Mouse (Mus musculus) G1E (cell line): ENCODE data around the gene Ptcra.

ENCODE experiments used
- CTCF ChIP-seq: IDR thresholded peaks from 2 replicates; pipeline ENCODE4 v1.5.1; 2012; ENCODE audit warnings: low read depth, low read length, inconsistent platforms, mixed read lengths
- GATA1 ChIP-seq: IDR thresholded peaks from 2 replicates; pipeline ENCODE4 v1.6.1; 2012; ENCODE audit warnings: borderline replicate concordance, low read length, inconsistent platforms, mixed read lengths
- TAL1 ChIP-seq: conservative IDR thresholded peaks from 2 replicates; pipeline ENCODE4 v1.6.1; 2012; ENCODE audit warnings: low read depth, low read length, inconsistent platforms, mixed read lengths

DNA sequence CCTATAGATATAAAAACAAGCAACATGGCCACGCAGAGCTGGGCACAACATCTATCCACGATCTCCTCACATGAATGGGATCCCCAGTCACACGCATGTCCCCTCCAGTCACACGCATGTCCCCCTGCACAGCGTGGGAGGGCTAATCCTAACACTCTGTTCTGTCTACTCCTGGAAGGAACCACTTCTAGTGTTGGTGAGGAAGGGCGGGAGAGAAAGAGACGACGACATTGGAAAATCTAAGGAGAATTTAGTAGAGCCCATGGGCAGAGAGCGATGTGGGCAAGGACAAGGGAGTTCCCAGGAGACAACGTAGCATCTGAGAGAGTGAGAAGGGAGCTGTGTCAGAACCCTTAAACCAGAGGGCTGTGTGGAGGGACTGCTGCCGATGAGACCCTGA is 7.0 kb upstream of the Ptcra start:
- TF ChIP-seq TAL1 (no peak), CTCF (no peak), GATA1 (no peak)
